Mouse (Mus musculus) testis, adult 2 months (tissue): ENCODE measurements around the gene Lacc1.

ENCODE experiments used
- CTCF ChIP-seq: fragments of 200-500 bp; IDR thresholded peaks from 2 replicates; pipeline ENCODE4 v1.5.1; 2012; ENCODE audit warnings: low read depth, mild to moderate bottlenecking, inconsistent platforms, low read length, moderate library complexity; ENCODE audit not compliant: control insufficient read depth, insufficient read depth, insufficient replicate concordance
- POLR2A ChIP-seq: fragments of 200-500 bp; IDR thresholded peaks from 2 replicates; pipeline ENCODE4 v1.6.1; 2012; ENCODE audit warnings: low read depth, mild to moderate bottlenecking, inconsistent platforms, low read length, moderate library complexity; ENCODE audit not compliant: control insufficient read depth

- TF ChIP-seq POLR2A (no peak), CTCF (no peak)
These were observed 16.6 kb upstream of the Lacc1 start for GRCm38 (mm10) chr14:77053288-77053687.
